Mouse (Mus musculus) cerebellum, postnatal 36 days (tissue): ENCODE results near the gene Zmynd12.

Experiments used
- DNase-seq, 2 experiments: peaks; one replicate each; pipeline ENCODE4 v3.0.0; 2021 to 2022; ENCODE audit warnings: mixed read lengths in 2 of 2

Zmynd12 gene

DNA sequence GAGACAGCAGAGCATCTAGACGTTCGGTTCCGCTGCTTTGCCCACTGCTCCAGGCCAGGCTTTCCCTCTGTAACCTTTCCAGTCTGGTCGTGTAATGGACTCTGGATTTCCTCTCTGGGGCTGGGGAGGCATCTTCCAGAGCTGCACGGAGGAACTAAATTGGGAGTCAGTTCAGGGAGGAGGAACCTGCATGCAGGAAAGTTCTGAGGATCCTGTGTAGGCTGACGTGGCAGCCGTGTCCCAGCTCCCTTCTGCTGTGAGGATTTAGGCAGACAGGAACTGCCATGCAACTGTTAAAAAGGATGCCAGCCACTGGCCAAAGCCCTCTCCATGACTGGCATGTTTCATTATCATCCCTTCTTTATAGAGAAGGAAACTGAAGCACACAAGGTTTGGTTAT lies 27.8 kb downstream of the Zmynd12 start:
- no peak for DNase-seq

DNA sequence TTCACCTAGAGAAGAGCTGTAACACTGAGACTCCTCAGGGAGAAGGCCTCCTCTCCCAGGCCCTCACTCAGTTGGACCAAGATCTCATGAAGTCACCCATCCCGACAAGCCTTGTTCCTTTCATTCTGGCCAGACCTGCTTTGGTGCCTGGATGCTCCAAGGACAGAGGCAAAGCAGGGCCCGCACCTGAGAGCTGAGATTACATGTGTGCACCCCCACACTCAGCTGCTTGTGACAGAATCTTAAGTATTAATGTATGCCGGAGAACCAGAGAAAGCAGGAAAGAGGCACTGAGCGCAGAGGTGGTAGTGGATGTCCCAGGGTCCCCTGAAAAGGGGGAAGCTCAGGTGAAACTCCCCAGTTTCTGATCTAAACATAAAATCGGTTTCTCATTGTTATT lies 30.5 kb downstream of the Zmynd12 start:
- DNase-seq: no peak

DNA sequence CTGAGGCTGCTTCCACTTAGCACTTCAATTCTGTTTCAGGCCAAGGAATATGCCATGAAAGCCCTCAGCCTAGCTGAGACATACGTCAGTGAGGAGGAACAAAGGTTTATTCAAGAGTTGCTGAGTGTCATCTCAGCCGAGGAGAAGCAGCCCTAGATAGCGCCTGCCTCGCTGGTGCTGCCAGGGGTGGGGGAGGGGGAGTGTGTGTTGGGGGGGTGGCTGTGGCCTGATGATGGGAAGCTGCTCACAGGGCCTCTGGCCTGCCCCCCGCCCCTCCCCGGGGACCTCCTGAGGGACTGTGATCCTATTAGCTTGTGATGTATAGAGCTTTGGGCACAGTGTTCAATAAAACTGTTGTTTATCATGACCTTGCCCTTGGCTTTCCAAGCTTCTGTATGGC lies 30.9 kb downstream of the Zmynd12 start:
- DNase-seq: no peak

- DNase-seq: peak; percentile 42 to 46
Observed at GRCm38 (mm10) chr4:119460296-119460695, 37.7 kb downstream of the Zmynd12 start.

GRCm38 (mm10) chr4:119460728-119461141 lies 38.1 kb downstream of the Zmynd12 start:
- DNase-seq: peak; percentile 81 to 82

DNA sequence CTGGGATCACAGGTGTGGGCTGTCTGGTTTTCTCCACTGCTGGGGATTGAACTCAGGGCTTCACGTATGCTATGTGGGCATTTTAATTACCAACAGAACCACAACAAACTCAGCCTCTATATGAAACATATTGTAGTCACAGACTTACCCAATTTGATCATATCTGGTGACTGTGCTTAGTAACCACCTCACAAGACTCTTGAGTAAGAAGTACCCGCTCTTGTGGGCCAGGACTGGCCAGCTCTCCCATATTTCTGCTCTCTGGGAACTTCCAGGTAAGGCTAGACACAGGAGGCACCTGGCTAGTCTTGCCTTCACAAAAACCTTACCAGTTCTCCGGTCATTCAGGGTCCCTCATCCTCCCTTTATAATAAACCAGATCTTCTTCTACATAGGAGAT lies 39.8 kb downstream of the Zmynd12 start:
- DNase-seq: no peak

GRCm38 (mm10) chr4:119462858-119463755 lies 40.5 kb downstream of the Zmynd12 start:
- peak; percentile 75 to 83 for DNase-seq

GRCm38 (mm10) chr4:119463756-119464419 lies 41.3 kb downstream of the Zmynd12 start:
- no peak for DNase-seq

GRCm38 (mm10) chr4:119465841-119466240 lies 43.2 kb downstream of the Zmynd12 start:
- DNase-seq: peak in 1 of 2 experiments; percentile 15

GRCm38 (mm10) chr4:119467720-119468380 lies 45.2 kb downstream of the Zmynd12 start:
- peak; percentile 50 to 61 for DNase-seq

- no peak for DNase-seq
Observed at GRCm38 (mm10) chr4:119472545-119472944, 49.9 kb downstream of the Zmynd12 start.

- DNase-seq: no peak
Observed at GRCm38 (mm10) chr4:119473150-119473549, 50.5 kb downstream of the Zmynd12 start.

- DNase-seq: no peak
Observed at GRCm38 (mm10) chr4:119483051-119483450, 60.4 kb downstream of the Zmynd12 start.

DNA sequence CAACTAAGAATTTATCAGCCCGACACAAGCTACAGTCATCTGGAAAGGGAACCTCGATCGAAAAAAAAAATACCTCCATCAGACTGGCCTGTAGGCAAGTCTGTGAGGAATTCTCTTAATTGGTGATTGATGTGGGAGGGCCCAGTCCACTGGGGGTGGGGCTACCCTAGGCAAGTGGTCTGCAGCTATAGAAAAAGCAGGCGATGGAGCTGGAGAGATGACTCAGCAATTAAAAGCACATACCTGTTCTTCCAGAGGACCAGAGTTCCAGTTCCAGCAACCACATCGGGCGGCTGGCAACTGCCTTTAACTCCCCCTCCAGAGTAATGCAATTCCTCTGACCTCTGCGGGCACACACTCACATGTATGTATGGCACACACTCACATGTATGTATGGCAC lies 62.3 kb downstream of the Zmynd12 start:
- no peak for DNase-seq

- no peak for DNase-seq
Observed at GRCm38 (mm10) chr4:119489666-119490065, 67.1 kb downstream of the Zmynd12 start.

- peak; percentile 67 to 68 for DNase-seq
Observed at GRCm38 (mm10) chr4:119490806-119491205, 68.2 kb downstream of the Zmynd12 start.

- peak; percentile 79 to 85 for DNase-seq
Observed at GRCm38 (mm10) chr4:119492291-119492932, 69.8 kb downstream of the Zmynd12 start, which contains the start of gene Rimkla. Rimkla (minus strand) TSS chr4:119492628.

DNA sequence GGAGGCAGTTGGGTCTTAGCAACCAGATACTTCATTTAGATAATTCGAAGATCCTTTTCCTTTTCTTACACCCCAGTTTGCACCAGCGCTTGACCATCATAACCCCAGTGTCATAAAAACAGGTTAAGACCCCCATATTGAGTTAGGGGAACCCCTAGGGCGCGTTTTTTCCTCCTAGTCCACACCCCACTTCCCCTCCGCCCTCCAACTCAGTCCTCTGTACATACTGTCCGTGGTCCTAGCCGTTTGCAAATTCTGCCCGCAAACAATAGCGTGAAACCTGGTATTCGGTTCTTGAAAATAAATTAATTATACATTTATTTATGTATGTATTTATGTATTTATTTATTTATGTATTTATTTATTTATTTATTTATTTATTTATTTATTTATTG lies 70.3 kb downstream of the Zmynd12 start:
- DNase-seq: no peak

- no peak for DNase-seq
Observed at GRCm38 (mm10) chr4:119498319-119498848, 75.8 kb downstream of the Zmynd12 start.

- no peak for DNase-seq
Observed at GRCm38 (mm10) chr4:119511591-119511990, 89.0 kb downstream of the Zmynd12 start.

- no peak for DNase-seq
Observed at GRCm38 (mm10) chr4:119512731-119513141, 90.1 kb downstream of the Zmynd12 start.
